Mouse (Mus musculus) common myeloid progenitor, adult 5-6 weeks (primary cell): Measurements from ENCODE around the gene Ctsf. TPM values are rescaled to one million over a fixed set of nuclear protein-coding genes. Genes with fewer than 3 reads are reported as not detected.
A peak's percentile ranks its signal among the peaks of the same experiment; 100 is the strongest.

Experiments
- ATAC-seq: replicated peaks from 2 replicates; pipeline ENCODE4 v1.8.0; 2016; ENCODE audit warnings: low read depth, mild to moderate bottlenecking, moderate TSS enrichment, inconsistent platforms; ENCODE audit not compliant: poor library complexity, severe bottlenecking
- total RNA-seq: library from RNA; stranded (forward); fragments of 200-1000, 187-1606 nt; gene quantifications from 2 replicates; pipeline ENCODE4 v1.2.3, GENCODE M21; 2017

Ctsf gene
- total RNA-seq, 1 experiment from 2014 or later, result 11.5 TPM

- ATAC-seq, result peak; percentile 89
These were observed 51.3 kb downstream of the Ctsf start, which contains the start of gene Bbs1 for GRCm38 (mm10) chr19:4905979-4906794. Gene Bbs1, minus strand, starts transcription at chr19:4906628.

- ATAC-seq, result no peak
These were observed 53.2 kb downstream of the Ctsf start for GRCm38 (mm10) chr19:4908107-4908506.

- no peak for ATAC-seq
These were observed 54.4 kb downstream of the Ctsf start for GRCm38 (mm10) chr19:4909376-4909775.

Other genes with a start within 250 kb of the Ctsf start
- 2.6 and 2.9 TPM in 2 replicates for gene Lrfn4, start 239.5 kb upstream of the Ctsf start, total RNA-seq
- 19.7 and 27.5 TPM in 2 replicates for gene Rce1, start 229.5 kb upstream of the Ctsf start, total RNA-seq
- not detected in 2 replicates for gene Gm960, start 156.5 kb upstream of the Ctsf start, total RNA-seq
- under 0.01 and 0.10 TPM in 2 replicates for gene Sptbn2, start 144.0 kb upstream of the Ctsf start, total RNA-seq
- gene Rbm4b, start 98.6 kb upstream of the Ctsf start, total RNA-seq, result 14.6 and 15.9 TPM in 2 replicates
- gene Rbm4, start 61.2 kb upstream of the Ctsf start, total RNA-seq, result 70.3 and 72.6 TPM in 2 replicates
- 48.6 and 50.1 TPM in 2 replicates for gene Gm21992, start 43.5 kb upstream of the Ctsf start, total RNA-seq
- gene Rbm14, start 43.5 kb upstream of the Ctsf start, total RNA-seq, result 22.6 and 28.6 TPM in 2 replicates
- 37.3 and 61.4 TPM in 2 replicates for gene Ccs, start 15.8 kb upstream of the Ctsf start, total RNA-seq
- gene Ccdc87, start 15.8 kb upstream of the Ctsf start, total RNA-seq, result not detected in 2 replicates
- gene Actn3, start 22.8 kb downstream of the Ctsf start, total RNA-seq, result 0.37 TPM in 1 of 2 replicates, not detected in the other
- gene Zdhhc24, start 23.5 kb downstream of the Ctsf start, total RNA-seq, result 9.2 and 9.6 TPM in 2 replicates
- 3.8 and 4.8 TPM in 2 replicates for gene Bbs1, start 51.5 kb downstream of the Ctsf start, total RNA-seq
- 34.8 and 40.8 TPM in 2 replicates for gene Dpp3, start 73.2 kb downstream of the Ctsf start, total RNA-seq
- 0.14 TPM in 1 of 2 replicates, not detected in the other for gene Peli3, start 88.0 kb downstream of the Ctsf start, total RNA-seq
- gene Mrpl11, start 107.0 kb downstream of the Ctsf start, total RNA-seq, result 56.0 and 82.6 TPM in 2 replicates
- gene Npas4, start 135.2 kb downstream of the Ctsf start, total RNA-seq, result not detected in 2 replicates
- 2.3 and 4.3 TPM in 2 replicates for gene Slc29a2, start 168.7 kb downstream of the Ctsf start, total RNA-seq
- 9.2 TPM in 1 of 2 replicates, not detected in the other for gene B4gat1, start 183.7 kb downstream of the Ctsf start, total RNA-seq
- gene AC124502.3, start 183.8 kb downstream of the Ctsf start, total RNA-seq, result 5.8 TPM in 1 of 2 replicates, not detected in the other
- 27.8 and 28.5 TPM in 2 replicates for gene Brms1, start 186.2 kb downstream of the Ctsf start, total RNA-seq
- gene Rin1, start 195.4 kb downstream of the Ctsf start, total RNA-seq, result 0.15 and 0.18 TPM in 2 replicates
- gene Cd248, start 212.9 kb downstream of the Ctsf start, total RNA-seq, result 0.41 and 0.49 TPM in 2 replicates
- gene Tmem151a, start 230.4 kb downstream of the Ctsf start, total RNA-seq, result not detected in 2 replicates
- gene Yif1a, start 233.4 kb downstream of the Ctsf start, total RNA-seq, result 15.2 and 19.3 TPM in 2 replicates
- gene Cnih2, start 243.4 kb downstream of the Ctsf start, total RNA-seq, result 0.46 TPM in 1 of 2 replicates, not detected in the other